Mouse (Mus musculus): ENCODE data around the gene Pex19. TPM values are rescaled to one million over a fixed set of nuclear protein-coding genes. Genes with fewer than 3 reads are reported as not detected.

Gene Pex19
- polyA plus RNA-seq, 1 experiment from 2014 or later = 171 TPM

GRCm38 (mm10) chr1:172167911-172168310, 41.4 kb downstream of the Pex19 start:
- Histone ChIP-seq H3K27ac (no peak overlapping the region), H3K9me3 (no peaks in the 10 kb centered on the region), H3K4me3 (replicated peaks) (no peak overlapping the region), H3K27me3 (no peaks in the 10 kb centered on the region), H3K4me2 (replicated peaks) (no peak overlapping the region), H3K4me1 (replicated peaks) (peaks cover 10% of the 10 kb centered on the region), H3K36me3 (peaks cover 66% of the 10 kb centered on the region), H3K9ac (replicated peaks) (no peak overlapping the region)
- ATAC-seq = no peak
- WGBS = 76% methylated on average over 5 of the region's 5 CpGs

GRCm38 (mm10) chr1:172169809-172170208, 43.3 kb downstream of the Pex19 start:
- 97% methylated on average over 5 of the region's 5 CpGs for WGBS
- no peak for ATAC-seq
- Histone ChIP-seq H3K4me2 (replicated peaks) (no peak overlapping the region), H3K36me3 (peaks cover 83% of the 10 kb centered on the region), H3K27ac (no peak overlapping the region), H3K9me3 (no peaks in the 10 kb centered on the region), H3K4me1 (replicated peaks) (no peaks in the 10 kb centered on the region), H3K9ac (replicated peaks) (no peak overlapping the region), H3K4me3 (replicated peaks) (no peak overlapping the region), H3K27me3 (no peaks in the 10 kb centered on the region)

GRCm38 (mm10) chr1:172172381-172172780, 45.8 kb downstream of the Pex19 start:
- H3K36me3 ChIP-seq = peaks cover 81% of the 10 kb centered on the region

GRCm38 (mm10) chr1:172173181-172173580, 46.6 kb downstream of the Pex19 start:
- Histone ChIP-seq H3K4me3 (replicated peaks) (no peak overlapping the region), H3K4me2 (replicated peaks) (no peak overlapping the region), H3K9me3 (no peaks in the 10 kb centered on the region), H3K27ac (no peak overlapping the region), H3K27me3 (no peaks in the 10 kb centered on the region), H3K36me3 (peaks cover 81% of the 10 kb centered on the region), H3K4me1 (replicated peaks) (no peaks in the 10 kb centered on the region), H3K9ac (replicated peaks) (no peak overlapping the region)
- no peak for ATAC-seq
- 74% methylated on average over 5 of the region's 5 CpGs for WGBS

More at GRCm38 (mm10) chr1:172172381-172172780, 45.8 kb downstream of the Pex19 start:
- H3K4me2 ChIP-seq (replicated peaks) = no peak overlapping the region
- H3K9me3 ChIP-seq = no peaks in the 10 kb centered on the region
- H3K27ac ChIP-seq = no peak overlapping the region
- no peak for ATAC-seq
- no peaks in the 10 kb centered on the region for H3K4me1 ChIP-seq (replicated peaks)
- no peaks in the 10 kb centered on the region for H3K27me3 ChIP-seq
- no peak overlapping the region for H3K4me3 ChIP-seq (replicated peaks)
- WGBS = 91% methylated on average over 21 of the region's 21 CpGs
- H3K9ac ChIP-seq (replicated peaks) = no peak overlapping the region

GRCm38 (mm10) chr1:172177791-172178190, 51.2 kb downstream of the Pex19 start:
- WGBS = 90% methylated on average over 7 of the region's 7 CpGs
- Histone ChIP-seq H3K27ac (no peak overlapping the region), H3K9ac (replicated peaks) (no peak overlapping the region), H3K4me1 (replicated peaks) (no peaks in the 10 kb centered on the region), H3K36me3 (peaks cover 74% of the 10 kb centered on the region), H3K9me3 (no peaks in the 10 kb centered on the region), H3K27me3 (no peaks in the 10 kb centered on the region), H3K4me3 (replicated peaks) (no peak overlapping the region), H3K4me2 (replicated peaks) (no peak overlapping the region)
- no peak for ATAC-seq

- ATAC-seq = no peak
- Histone ChIP-seq H3K4me1 (replicated peaks) (no peaks in the 10 kb centered on the region), H3K4me3 (replicated peaks) (no peak overlapping the region), H3K27ac (no peak overlapping the region), H3K4me2 (replicated peaks) (no peak overlapping the region), H3K36me3 (peaks cover 64% of the 10 kb centered on the region), H3K27me3 (no peaks in the 10 kb centered on the region), H3K9ac (replicated peaks) (no peak overlapping the region), H3K9me3 (no peaks in the 10 kb centered on the region)
- 91% methylated on average over 7 of the region's 7 CpGs for WGBS
Measured at GRCm38 (mm10) chr1:172179102-172179501, 52.5 kb downstream of the Pex19 start.

- peaks cover 54% of the 10 kb centered on the region for H3K36me3 ChIP-seq
- ATAC-seq = no peak
- H3K4me2 ChIP-seq (replicated peaks) = no peak overlapping the region
- H3K4me1 ChIP-seq (replicated peaks) = no peaks in the 10 kb centered on the region
- H3K27me3 ChIP-seq = no peaks in the 10 kb centered on the region
- H3K4me3 ChIP-seq (replicated peaks) = no peak overlapping the region
- no peak overlapping the region for H3K9ac ChIP-seq (replicated peaks)
- H3K27ac ChIP-seq = no peak overlapping the region
- no peaks in the 10 kb centered on the region for H3K9me3 ChIP-seq
- WGBS = 92% methylated on average over 4 of the region's 4 CpGs
Measured at GRCm38 (mm10) chr1:172180881-172181280, 54.3 kb downstream of the Pex19 start.

- H3K36me3 ChIP-seq = peaks cover 59% of the 10 kb centered on the region
- WGBS = 92% methylated on average over 3 of the region's 3 CpGs
- H3K9ac ChIP-seq (replicated peaks) = no peak overlapping the region
- no peak overlapping the region for H3K27ac ChIP-seq
- H3K4me3 ChIP-seq (replicated peaks) = no peak overlapping the region
- no peaks in the 10 kb centered on the region for H3K4me1 ChIP-seq (replicated peaks)
- H3K27me3 ChIP-seq = no peaks in the 10 kb centered on the region
- ATAC-seq = no peak
- no peak overlapping the region for H3K4me2 ChIP-seq (replicated peaks)
- no peaks in the 10 kb centered on the region for H3K9me3 ChIP-seq
Measured at GRCm38 (mm10) chr1:172181777-172182176, 55.2 kb downstream of the Pex19 start.

- Histone ChIP-seq H3K9ac (replicated peaks) (no peak overlapping the region), H3K4me3 (replicated peaks) (no peak overlapping the region), H3K27me3 (no peaks in the 10 kb centered on the region), H3K4me2 (replicated peaks) (no peak overlapping the region), H3K27ac (no peak overlapping the region), H3K9me3 (no peaks in the 10 kb centered on the region), H3K36me3 (peaks cover 64% of the 10 kb centered on the region), H3K4me1 (replicated peaks) (no peaks in the 10 kb centered on the region)
- ATAC-seq = no peak
- WGBS = 95% methylated on average over 6 of the region's 6 CpGs
Measured at GRCm38 (mm10) chr1:172183056-172183455, 56.5 kb downstream of the Pex19 start.

- H3K27me3 ChIP-seq = no peaks in the 10 kb centered on the region
- no peak overlapping the region for H3K4me2 ChIP-seq (replicated peaks)
- no peak for ATAC-seq
- H3K4me3 ChIP-seq (replicated peaks) = no peak overlapping the region
- H3K27ac ChIP-seq = no peak overlapping the region
- H3K9me3 ChIP-seq = no peaks in the 10 kb centered on the region
- no peak overlapping the region for H3K9ac ChIP-seq (replicated peaks)
- H3K4me1 ChIP-seq (replicated peaks) = no peaks in the 10 kb centered on the region
- peaks cover 64% of the 10 kb centered on the region for H3K36me3 ChIP-seq
Measured at GRCm38 (mm10) chr1:172183915-172184314, 57.4 kb downstream of the Pex19 start.

Other genes starting within 250 kb of the Pex19 start
- gene Gm10521, start 231.1 kb upstream of the Pex19 start, polyA plus RNA-seq (2015; fragmentation: Nextera tagmentation; extraction: Ambion mirVana) = not detected in 2 replicates
- gene Slamf6, start 209.2 kb upstream of the Pex19 start, polyA plus RNA-seq (2015; fragmentation: Nextera tagmentation; extraction: Ambion mirVana) = not detected in 2 replicates
- gene Vangl2, start 98.3 kb upstream of the Pex19 start, polyA plus RNA-seq (2015; fragmentation: Nextera tagmentation; extraction: Ambion mirVana) = 57.1 and 60.0 TPM in 2 replicates
- gene Nhlh1, start 69.2 kb upstream of the Pex19 start, polyA plus RNA-seq (2015; fragmentation: Nextera tagmentation; extraction: Ambion mirVana) = 7.7 and 8.9 TPM in 2 replicates
- 190 and 202 TPM in 2 replicates for gene Copa, start 44.2 kb upstream of the Pex19 start, polyA plus RNA-seq (2015; fragmentation: Nextera tagmentation; extraction: Ambion mirVana)
- gene Ncstn, start 44.0 kb upstream of the Pex19 start, polyA plus RNA-seq (2015; fragmentation: Nextera tagmentation; extraction: Ambion mirVana) = 126 and 129 TPM in 2 replicates
- gene Dcaf8, start 21.3 kb downstream of the Pex19 start, polyA plus RNA-seq (2015; fragmentation: Nextera tagmentation; extraction: Ambion mirVana) = 106 and 109 TPM in 2 replicates
- gene Pea15a, start 80.0 kb downstream of the Pex19 start, polyA plus RNA-seq (2015; fragmentation: Nextera tagmentation; extraction: Ambion mirVana) = 398 and 406 TPM in 2 replicates
- gene Casq1, start 93.1 kb downstream of the Pex19 start, polyA plus RNA-seq (2015; fragmentation: Nextera tagmentation; extraction: Ambion mirVana) = 1.3 and 1.8 TPM in 2 replicates
- gene Atp1a4, start 131.7 kb downstream of the Pex19 start, polyA plus RNA-seq (2015; fragmentation: Nextera tagmentation; extraction: Ambion mirVana) = not detected in 2 replicates
- 90.3 and 112 TPM in 2 replicates for gene Igsf8, start 134.9 kb downstream of the Pex19 start, polyA plus RNA-seq (2015; fragmentation: Nextera tagmentation; extraction: Ambion mirVana)
- 25.3 and 25.8 TPM in 2 replicates for gene Atp1a2, start 171.3 kb downstream of the Pex19 start, polyA plus RNA-seq (2015; fragmentation: Nextera tagmentation; extraction: Ambion mirVana)
- 3.6 and 3.9 TPM in 2 replicates for gene Kcnj9, start 202.6 kb downstream of the Pex19 start, polyA plus RNA-seq (2015; fragmentation: Nextera tagmentation; extraction: Ambion mirVana)
- 0.98 TPM in 2 replicates for gene Kcnj10, start 214.5 kb downstream of the Pex19 start, polyA plus RNA-seq (2015; fragmentation: Nextera tagmentation; extraction: Ambion mirVana)
- 4.9 and 5.7 TPM in 2 replicates for gene Pigm, start 249.8 kb downstream of the Pex19 start, polyA plus RNA-seq (2015; fragmentation: Nextera tagmentation; extraction: Ambion mirVana)